Mouse (Mus musculus) liver, adult 2 months (tissue): ENCODE data around the gene Tenm3.

Experiments used
- CTCF ChIP-seq: fragments of 200-500 bp; IDR thresholded peaks from 2 replicates; pipeline ENCODE4 v1.5.1; 2011; ENCODE audit warnings: low read depth, low read length, control low read depth
- POLR2A ChIP-seq: fragments of 200-500 bp; IDR thresholded peaks from 2 replicates; pipeline ENCODE4 v1.6.1; 2011; ENCODE audit warnings: low read length, control low read depth; ENCODE audit not compliant: insufficient read depth; ENCODE audit errors: extremely low read depth

GRCm38 (mm10) chr8:48601621-48602020 lies 242.1 kb downstream of the Tenm3 start:
- TF ChIP-seq CTCF: no peak
- no peak for TF ChIP-seq POLR2A
